Mouse (Mus musculus) embryonic fibroblast, embryonic 13.5 days (primary cell): ENCODE results near the gene Gm13889.

Source experiments
- CTCF ChIP-seq: IDR thresholded peaks from 2 replicates; pipeline ENCODE4 v1.5.1; 2011; ENCODE audit warnings: mild to moderate bottlenecking, control low read depth, low read length, moderate library complexity, borderline replicate concordance; ENCODE audit not compliant: insufficient read depth
- POLR2A ChIP-seq: IDR thresholded peaks from 2 replicates; pipeline ENCODE4 v1.6.1; 2011; ENCODE audit warnings: low read depth, mild to moderate bottlenecking, control low read depth, low read length, moderate library complexity

GRCm38 (mm10) chr2:93963802-93964201 is 6.8 kb upstream of the Gm13889 start:
- TF ChIP-seq CTCF (no peak), POLR2A (no peak)
